ENCODE assay signal across 8 mouse cellular contexts in genomic region chr15:79657837-79658530, GRCm38 (mm10). TPM values are rescaled to one million over a fixed set of nuclear protein-coding genes. Genes with fewer than 3 reads are reported as not detected.
DNase-seq lines count a peak whose midpoint lies in the region; ATAC-seq lines count a peak whose summit lies in the region.

No protein-coding gene starts in this region.

- no peak; the same call in 1 of the 2 replicates for ATAC-seq in intestine, embryonic 14.5 days (replicated peaks; ENCODE audit: low FRiP score, low TSS enrichment, low read depth)

- H3K4me1 ChIP-seq in intestine, embryonic 14.5 days (replicated peaks; ENCODE audit: control insufficient read depth, insufficient read depth, low read length) = peaks cover 4% of the 10 kb centered on the region

- H3K9ac ChIP-seq in intestine, embryonic 14.5 days (ENCODE audit: low read length) = peak overlapping the region; percentile 76

- H3K27me3 ChIP-seq in intestine, embryonic 14.5 days (replicated peaks; ENCODE audit: control insufficient read depth, insufficient read depth, low read length) = no peaks in the 10 kb centered on the region

- peaks cover 4% of the 10 kb centered on the region; the same call in 1 of the 2 replicates for H3K9me3 ChIP-seq in intestine, embryonic 14.5 days (ENCODE audit: control insufficient read depth, low read length)

- intact Hi-C loops in gastrocnemius, postnatal 14 days (cut with DNase I; ENCODE audit: low total_unique reads) = no loop called here
- intact Hi-C loops in left cerebral cortex, postnatal 14 days (cut with DNase I) = no loop called here

- WGBS in intestine, embryonic 14.5 days = 4% methylated on average over 16 of the region's 16 CpGs

- peak overlapping the region; percentile 91 for H3K27ac ChIP-seq in intestine, embryonic 14.5 days (ENCODE audit: low read depth)

- no peaks in the 10 kb centered on the region for H3K36me3 ChIP-seq in intestine, embryonic 14.5 days (ENCODE audit: control insufficient read depth, insufficient read depth, low read length)

- DNase-seq in adipocyte (ENCODE audit: low spot score) = peak; percentile 87
- peak; percentile 88 for DNase-seq in embryo, embryonic 10 days (ENCODE audit: low spot score)
- DNase-seq in gastrocnemius, postnatal 14 days = peak; percentile 77
- DNase-seq in intestine, embryonic 14.5 days (ENCODE audit: low spot score) = peak; percentile 93
- peak; percentile 90 to 91 for DNase-seq in left cerebral cortex, postnatal 14 days (ENCODE audit: low spot score in 2 of 2)
- DNase-seq in mesoderm, embryonic 11.5 days (ENCODE audit: low read depth, low spot score) = peak; percentile 89
- peak; percentile 78 to 79 for DNase-seq in right cerebral cortex, postnatal 36 days (ENCODE audit: low spot score in 2 of 2)
- peak; percentile 66 for DNase-seq in yolk sac, embryonic 10.5 days (ENCODE audit: low spot score)

- peak overlapping the region; percentile 70 for H3K4me2 ChIP-seq in intestine, embryonic 14.5 days (ENCODE audit: low read length)

- peak overlapping the region; percentile 69 for H3K4me3 ChIP-seq in intestine, embryonic 14.5 days (ENCODE audit: low read depth, low read length)

RNA-seq across cellular contexts. Expression of gene Fam227a, which starts 0.8 kb away (rescaled TPM):
- 1 to 10 TPM in 1 of 2 experiments, under 1 TPM in 1; 0.53 to 1.4 TPM for total RNA-seq in gastrocnemius, postnatal 14 days (2021)
- 1.3 and 1.9 TPM in 2 replicates for polyA plus RNA-seq in intestine, embryonic 14.5 days (2014; fragmentation: Nextera tagmentation; extraction: Ambion mirVana)
- 10 to 100 TPM in 1 of 2 experiments, 1 to 10 TPM in 1; 7.0 to 12.4 TPM for total RNA-seq in left cerebral cortex, postnatal 14 days (2021)

RNA-seq across cellular contexts. Expression of gene Cby1, which starts 1.0 kb away (rescaled TPM):
- total RNA-seq in gastrocnemius, postnatal 14 days (2021) = 10 to 100 TPM; 17.2 to 18.0 TPM
- 36.0 and 39.3 TPM in 2 replicates for polyA plus RNA-seq in intestine, embryonic 14.5 days (2014; fragmentation: Nextera tagmentation; extraction: Ambion mirVana)
- total RNA-seq in left cerebral cortex, postnatal 14 days (2021) = 10 to 100 TPM; 65.3 to 69.2 TPM

RNA-seq across cellular contexts. Expression of gene Tomm22, which starts 12.7 kb away (rescaled TPM):
- 10 to 100 TPM; 78.3 to 80.4 TPM for total RNA-seq in gastrocnemius, postnatal 14 days (2021)
- polyA plus RNA-seq in intestine, embryonic 14.5 days (2014; fragmentation: Nextera tagmentation; extraction: Ambion mirVana) = 244 and 272 TPM in 2 replicates
- total RNA-seq in left cerebral cortex, postnatal 14 days (2021) = 10 to 100 TPM; 97.8 to 99.7 TPM

RNA-seq across cellular contexts. Expression of gene Josd1, which starts 29.7 kb away (rescaled TPM):
- total RNA-seq in gastrocnemius, postnatal 14 days (2021) = 10 to 100 TPM in 1 of 2 experiments, 1 to 10 TPM in 1; 9.8 to 11.1 TPM
- 13.8 and 16.1 TPM in 2 replicates for polyA plus RNA-seq in intestine, embryonic 14.5 days (2014; fragmentation: Nextera tagmentation; extraction: Ambion mirVana)
- total RNA-seq in left cerebral cortex, postnatal 14 days (2021) = 10 to 100 TPM; 56.1 to 66.2 TPM

RNA-seq across cellular contexts. Expression of gene Gtpbp1, which starts 32.7 kb away (rescaled TPM):
- total RNA-seq in gastrocnemius, postnatal 14 days (2021) = 10 to 100 TPM; 17.7 to 18.0 TPM
- polyA plus RNA-seq in intestine, embryonic 14.5 days (2014; fragmentation: Nextera tagmentation; extraction: Ambion mirVana) = 33.1 and 35.1 TPM in 2 replicates
- 10 to 100 TPM; 44.1 to 44.7 TPM for total RNA-seq in left cerebral cortex, postnatal 14 days (2021)
